Mouse (Mus musculus) ovary, adult 18-20 months (tissue): Measurements from ENCODE around the gene Cdk19.

Source experiments
- DNase-seq: peaks from one replicate; pipeline ENCODE4 v3.0.0; 2022; ENCODE audit warnings: low spot score, mixed read lengths

Gene Cdk19

GRCm38 (mm10) chr10:40339351-40339964 is at the start of gene Cdk19:
Gene Cdk19, plus strand, starts transcription at chr10:40339564.
- no peak for DNase-seq

GRCm38 (mm10) chr10:40292640-40293039 is 46.7 kb upstream of the Cdk19 start:
- DNase-seq: no peak

- DNase-seq: peak; percentile 77
Observed at GRCm38 (mm10) chr10:40300648-40301171, 38.7 kb upstream of the Cdk19 start.

GRCm38 (mm10) chr10:40301181-40302075 is 37.9 kb upstream of the Cdk19 start:
- DNase-seq: peak; percentile 13

GRCm38 (mm10) chr10:40302140-40302985 is 37.0 kb upstream of the Cdk19 start, which contains the start of gene Amd1:
Gene Amd1, minus strand, starts transcription at chr10:40302186.
- DNase-seq: peak; percentile 99

- no peak for DNase-seq
Observed at GRCm38 (mm10) chr10:40305989-40306388, 33.4 kb upstream of the Cdk19 start.

GRCm38 (mm10) chr10:40307826-40308583 is 31.4 kb upstream of the Cdk19 start:
- no peak for DNase-seq

GRCm38 (mm10) chr10:40309884-40310635 is 29.3 kb upstream of the Cdk19 start:
- peak; percentile 4 for DNase-seq

GRCm38 (mm10) chr10:40312781-40313180 is 26.6 kb upstream of the Cdk19 start:
- DNase-seq: no peak

GRCm38 (mm10) chr10:40316841-40317585 is 22.4 kb upstream of the Cdk19 start:
- no peak for DNase-seq

- DNase-seq: no peak
Observed at GRCm38 (mm10) chr10:40320306-40320705, 19.1 kb upstream of the Cdk19 start.

- DNase-seq: peak; percentile 59
Observed at GRCm38 (mm10) chr10:40328004-40328551, 11.3 kb upstream of the Cdk19 start.

GRCm38 (mm10) chr10:40330262-40330661 is 9.1 kb upstream of the Cdk19 start:
- DNase-seq: no peak

GRCm38 (mm10) chr10:40332864-40333263 is 6.5 kb upstream of the Cdk19 start:
- DNase-seq: no peak

- no peak for DNase-seq
Observed at GRCm38 (mm10) chr10:40342036-40342435, 2.7 kb downstream of the Cdk19 start.

- no peak for DNase-seq
Observed at GRCm38 (mm10) chr10:40346776-40347403, 7.5 kb downstream of the Cdk19 start.

- no peak for DNase-seq
Observed at GRCm38 (mm10) chr10:40347461-40347954, 8.1 kb downstream of the Cdk19 start.
